Mouse (Mus musculus) lung, adult 2 months (tissue): Measurements from ENCODE around the gene Gsk3a.

Source experiments
- CTCF ChIP-seq: fragments of 200-500 bp; IDR thresholded peaks from 2 replicates; pipeline ENCODE4 v1.5.1; 2011; ENCODE audit warnings: mild to moderate bottlenecking, low read length, control low read depth; ENCODE audit not compliant: insufficient read depth
- POLR2A ChIP-seq: fragments of 200-500 bp; IDR thresholded peaks from 2 replicates; pipeline ENCODE4 v1.6.1; 2011; ENCODE audit warnings: low read depth, mild to moderate bottlenecking, control low read depth, low read length, borderline replicate concordance; ENCODE audit errors: extremely low read depth

DNA sequence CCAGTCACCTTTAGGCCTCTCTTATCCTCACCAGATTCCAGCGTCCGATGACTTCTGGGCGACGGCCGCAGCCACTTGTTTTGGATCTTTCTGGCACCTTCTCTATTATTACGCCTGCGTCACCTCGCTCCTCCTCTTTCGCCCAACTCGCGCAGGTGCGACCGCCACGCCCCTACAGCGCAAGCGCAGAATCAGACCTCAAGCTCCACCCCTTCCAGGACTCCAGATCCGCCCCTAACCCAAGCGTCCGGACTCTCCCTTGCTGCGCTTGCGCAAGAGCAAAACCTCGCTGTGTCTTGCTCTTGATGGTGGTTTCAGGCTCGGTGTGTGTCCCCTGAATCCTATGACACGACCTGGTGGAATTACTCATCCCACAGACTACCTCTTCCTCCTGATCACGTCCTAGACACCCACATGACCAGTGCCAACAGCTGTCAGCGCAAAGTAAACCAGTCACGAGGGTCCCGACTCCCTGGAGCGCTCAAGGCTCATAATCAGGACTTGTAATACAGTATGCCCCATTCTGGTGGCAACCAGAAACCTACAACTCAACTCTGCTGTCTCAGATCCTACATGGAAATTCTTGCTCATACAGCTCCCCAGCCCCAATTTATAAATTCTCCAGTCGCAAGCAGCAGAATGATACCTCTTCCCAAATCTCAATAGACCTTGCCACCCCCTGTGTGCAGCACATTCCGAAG is 17.7 kb downstream of the Gsk3a start:
- 0 out of 2 replicates have a peak, but pooled peaks have one; percentile 87 for TF ChIP-seq POLR2A
- TF ChIP-seq CTCF: no peak
